Mouse (Mus musculus) embryo, embryonic 10 days (tissue): Measurements from ENCODE around the gene Olig1.

ENCODE experiments used
- DNase-seq: peaks from one replicate; pipeline ENCODE4 v3.0.0-alpha.2; 2015; ENCODE audit warnings: low spot score

Olig1 gene

GRCm38 (mm10) chr16:91269468-91270211 is at the start of gene Olig1:
Gene Olig1 (plus strand): TSS chr16:91269772.
- peak; percentile 79 for DNase-seq

GRCm38 (mm10) chr16:91222171-91222642 is 47.4 kb upstream of the Olig1 start:
- DNase-seq = no peak

- peak; percentile 65 for DNase-seq
These were observed 46.8 kb upstream of the Olig1 start for GRCm38 (mm10) chr16:91222643-91223271.

GRCm38 (mm10) chr16:91223327-91224067 is 46.1 kb upstream of the Olig1 start:
- no peak for DNase-seq

GRCm38 (mm10) chr16:91224068-91224402 is 45.5 kb upstream of the Olig1 start:
- no peak for DNase-seq

GRCm38 (mm10) chr16:91224481-91225232 is 44.9 kb upstream of the Olig1 start:
- DNase-seq = peak; percentile 41

GRCm38 (mm10) chr16:91225233-91226037 is 44.1 kb upstream of the Olig1 start, which contains the start of gene Olig2:
Gene Olig2 (plus strand): TSS chr16:91225457.
- DNase-seq = peak; percentile 80

- peak; percentile 39 for DNase-seq
These were observed 43.3 kb upstream of the Olig1 start for GRCm38 (mm10) chr16:91226038-91226882.

- DNase-seq = no peak
These were observed 42.5 kb upstream of the Olig1 start for GRCm38 (mm10) chr16:91226883-91227759.

GRCm38 (mm10) chr16:91227760-91228043 is 41.9 kb upstream of the Olig1 start:
- no peak for DNase-seq

- no peak for DNase-seq
These were observed 41.1 kb upstream of the Olig1 start for GRCm38 (mm10) chr16:91228238-91229071.

- DNase-seq = no peak
These were observed 40.6 kb upstream of the Olig1 start for GRCm38 (mm10) chr16:91229072-91229348.

- no peak for DNase-seq
These were observed 39.9 kb upstream of the Olig1 start for GRCm38 (mm10) chr16:91229643-91230042.

- DNase-seq = no peak
These were observed 37.6 kb upstream of the Olig1 start for GRCm38 (mm10) chr16:91231781-91232469.

GRCm38 (mm10) chr16:91232470-91233240 is 36.9 kb upstream of the Olig1 start:
- no peak for DNase-seq

- DNase-seq = no peak
These were observed 36.2 kb upstream of the Olig1 start for GRCm38 (mm10) chr16:91233241-91233944.

GRCm38 (mm10) chr16:91239024-91239423 is 30.5 kb upstream of the Olig1 start:
- DNase-seq = no peak
